Mouse (Mus musculus): ENCODE data around the gene Spry1. TPM values are rescaled to one million over a fixed set of nuclear protein-coding genes. Genes with fewer than 3 reads are reported as not detected.

The Spry1 gene
- polyA plus RNA-seq, 1 experiment from 2014 or later, result 18.5 TPM

DNA sequence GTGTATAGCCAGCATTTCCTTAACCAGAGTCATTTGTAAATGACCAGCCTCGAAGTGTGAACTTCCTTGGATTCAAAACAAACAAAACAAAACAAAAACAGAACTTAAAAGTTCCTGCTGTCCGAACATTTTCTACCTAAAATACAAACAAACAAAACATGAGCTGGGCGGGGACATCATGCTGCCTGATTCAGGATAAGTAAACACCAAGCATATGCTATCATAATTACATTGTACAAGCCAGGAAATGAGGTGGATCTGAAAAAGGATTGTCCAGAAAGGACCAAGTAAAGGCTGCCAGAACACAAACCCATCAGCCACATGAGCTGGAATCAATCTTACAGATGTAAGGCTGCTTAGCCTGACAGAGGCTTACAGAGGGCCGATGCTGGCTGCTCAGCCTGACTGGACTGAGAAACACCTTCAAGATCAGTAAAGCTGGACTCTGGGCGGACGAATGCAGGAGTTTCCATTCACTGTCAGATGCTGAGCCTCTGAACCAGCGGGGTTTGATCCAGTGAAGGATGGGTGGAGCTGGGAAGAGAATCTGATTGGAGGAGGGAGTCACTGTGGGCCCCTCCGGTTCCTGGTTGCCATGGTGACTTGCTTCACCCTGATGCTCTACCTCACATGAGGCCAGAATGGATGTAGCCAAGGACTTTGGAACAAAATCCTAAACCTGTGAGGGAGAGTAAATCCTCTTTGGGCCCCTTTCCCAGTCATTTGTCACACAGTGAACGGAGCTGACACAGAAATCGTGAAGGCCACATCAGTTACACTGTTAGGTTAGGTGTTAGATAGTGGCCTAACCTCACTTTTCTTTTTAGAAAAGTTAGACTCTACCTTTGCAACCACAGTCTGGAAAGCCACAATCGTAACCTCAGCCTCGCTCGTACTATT is 34.5 kb upstream of the Spry1 start:
- Histone ChIP-seq H3K27me3 (replicated peaks; ENCODE audit: control insufficient read depth, insufficient read depth, low read length) (no peaks in the 10 kb centered on the region), H3K9me3 (ENCODE audit: control insufficient read depth, low read length) (peaks cover 4% of the 10 kb centered on the region; the same call in 1 of the 2 replicates), H3K4me1 (replicated peaks; ENCODE audit: control insufficient read depth, insufficient read depth, low read length) (no peaks in the 10 kb centered on the region), H3K9ac (ENCODE audit: low read length) (no peak overlapping the region), H3K4me3 (ENCODE audit: low read depth, low read length) (no peak overlapping the region), H3K27ac (ENCODE audit: low read depth) (no peak overlapping the region), H3K4me2 (ENCODE audit: low read length) (no peak overlapping the region), H3K36me3 (ENCODE audit: control insufficient read depth, insufficient read depth, low read length) (no peaks in the 10 kb centered on the region)
- ATAC-seq (replicated peaks; ENCODE audit: low FRiP score, low TSS enrichment, low read depth) (no peak), DNase-seq (ENCODE audit: low spot score) (no peak)
- WGBS, result 62% methylated on average over 13 of the region's 13 CpGs

DNA sequence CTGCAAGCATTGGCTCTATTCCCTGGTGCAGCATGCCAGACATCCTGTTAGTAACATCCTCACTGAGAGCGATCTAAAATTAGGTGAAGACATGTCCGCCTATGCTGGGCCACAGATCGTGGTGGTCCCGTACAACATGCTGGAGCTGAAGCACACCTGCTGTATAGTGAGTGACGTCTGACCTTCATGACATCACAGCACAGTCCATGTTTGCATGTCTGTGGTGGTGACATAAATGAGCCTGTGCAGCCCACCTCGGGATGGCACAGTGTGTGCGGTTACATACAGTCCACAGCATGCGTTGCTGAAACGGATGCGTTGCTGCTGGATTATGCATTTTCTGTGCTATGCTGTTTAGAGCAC is 33.9 kb upstream of the Spry1 start:
- no peak overlapping the region for H3K4me3 ChIP-seq (ENCODE audit: low read depth, low read length)
- ATAC-seq (replicated peaks; ENCODE audit: low FRiP score, low TSS enrichment, low read depth) (no peak), DNase-seq (ENCODE audit: low spot score) (no peak)
- H3K36me3 ChIP-seq (ENCODE audit: control insufficient read depth, insufficient read depth, low read length), result no peaks in the 10 kb centered on the region
- H3K27me3 ChIP-seq (replicated peaks; ENCODE audit: control insufficient read depth, insufficient read depth, low read length), result no peaks in the 10 kb centered on the region
- H3K9me3 ChIP-seq (ENCODE audit: control insufficient read depth, low read length), result peaks cover 4% of the 10 kb centered on the region; the same call in 1 of the 2 replicates
- H3K4me2 ChIP-seq (ENCODE audit: low read length), result no peak overlapping the region
- 82% methylated on average over 10 of the region's 10 CpGs for WGBS
- no peaks in the 10 kb centered on the region for H3K4me1 ChIP-seq (replicated peaks; ENCODE audit: control insufficient read depth, insufficient read depth, low read length)
- no peak overlapping the region for H3K9ac ChIP-seq (ENCODE audit: low read length)
- H3K27ac ChIP-seq (ENCODE audit: low read depth), result no peak overlapping the region

DNA sequence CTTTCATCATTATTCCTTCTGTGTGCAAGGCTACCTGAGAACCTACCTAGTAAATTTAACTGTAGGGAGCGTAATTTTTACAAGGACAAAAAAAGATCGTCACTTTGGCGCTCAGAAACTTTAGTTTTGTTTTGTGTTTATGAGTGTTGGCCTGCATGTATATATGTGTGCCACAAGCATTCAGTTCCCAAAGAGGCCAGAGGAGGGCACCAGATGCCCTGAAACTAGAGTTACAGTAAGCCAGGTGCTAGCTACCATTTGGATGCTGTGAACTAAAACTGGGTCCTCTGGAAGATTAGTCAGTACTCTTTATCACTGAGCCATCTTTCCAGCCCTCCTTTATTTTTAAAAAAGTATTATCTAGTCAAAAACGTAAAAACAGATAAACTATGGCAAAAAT is 30.8 kb upstream of the Spry1 start:
- ATAC-seq (replicated peaks; ENCODE audit: low FRiP score, low TSS enrichment, low read depth), result no peak
- 96% methylated on average over 4 of the region's 4 CpGs for WGBS

DNA sequence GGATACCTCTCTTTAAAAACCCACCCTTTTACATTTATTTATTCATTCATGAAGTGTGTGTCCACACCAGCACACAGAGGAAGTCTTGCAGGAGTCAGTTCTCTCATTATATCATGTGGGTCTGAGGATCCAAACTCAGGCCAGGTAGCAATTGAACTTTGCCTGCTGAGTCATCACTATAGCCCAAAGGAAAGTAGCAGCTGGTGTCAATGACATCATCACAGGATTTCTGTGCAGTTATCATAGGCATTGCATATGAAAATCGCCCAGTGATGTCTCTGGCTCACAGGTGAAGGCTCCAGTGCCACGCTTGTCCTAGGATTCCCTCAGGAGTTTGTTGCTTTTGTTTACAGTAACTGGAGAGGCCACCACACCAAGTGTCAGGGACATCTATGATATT is 29.1 kb upstream of the Spry1 start:
- Histone ChIP-seq H3K4me3 (ENCODE audit: low read depth, low read length) (no peak overlapping the region), H3K9me3 (ENCODE audit: control insufficient read depth, low read length) (peaks cover 4% of the 10 kb centered on the region; the same call in 1 of the 2 replicates), H3K9ac (ENCODE audit: low read length) (no peak overlapping the region), H3K4me2 (ENCODE audit: low read length) (no peak overlapping the region), H3K36me3 (ENCODE audit: control insufficient read depth, insufficient read depth, low read length) (no peaks in the 10 kb centered on the region), H3K27me3 (replicated peaks; ENCODE audit: control insufficient read depth, insufficient read depth, low read length) (no peaks in the 10 kb centered on the region), H3K4me1 (replicated peaks; ENCODE audit: control insufficient read depth, insufficient read depth, low read length) (no peaks in the 10 kb centered on the region), H3K27ac (ENCODE audit: low read depth) (no peak overlapping the region)
- ATAC-seq (replicated peaks; ENCODE audit: low FRiP score, low TSS enrichment, low read depth), result no peak
- 87% methylated on average over 2 of the region's 2 CpGs for WGBS
- no peak for DNase-seq (ENCODE audit: low spot score)

More for the DNA sequence above, 30.8 kb upstream of the Spry1 start:
- Histone ChIP-seq H3K27ac (ENCODE audit: low read depth) (no peak overlapping the region), H3K9me3 (ENCODE audit: control insufficient read depth, low read length) (peaks cover 4% of the 10 kb centered on the region; the same call in 1 of the 2 replicates), H3K9ac (ENCODE audit: low read length) (no peak overlapping the region), H3K4me3 (ENCODE audit: low read depth, low read length) (no peak overlapping the region), H3K4me1 (replicated peaks; ENCODE audit: control insufficient read depth, insufficient read depth, low read length) (no peaks in the 10 kb centered on the region), H3K4me2 (ENCODE audit: low read length) (no peak overlapping the region), H3K27me3 (replicated peaks; ENCODE audit: control insufficient read depth, insufficient read depth, low read length) (no peaks in the 10 kb centered on the region), H3K36me3 (ENCODE audit: control insufficient read depth, insufficient read depth, low read length) (no peaks in the 10 kb centered on the region)
- DNase-seq (ENCODE audit: low spot score), result no peak

DNA sequence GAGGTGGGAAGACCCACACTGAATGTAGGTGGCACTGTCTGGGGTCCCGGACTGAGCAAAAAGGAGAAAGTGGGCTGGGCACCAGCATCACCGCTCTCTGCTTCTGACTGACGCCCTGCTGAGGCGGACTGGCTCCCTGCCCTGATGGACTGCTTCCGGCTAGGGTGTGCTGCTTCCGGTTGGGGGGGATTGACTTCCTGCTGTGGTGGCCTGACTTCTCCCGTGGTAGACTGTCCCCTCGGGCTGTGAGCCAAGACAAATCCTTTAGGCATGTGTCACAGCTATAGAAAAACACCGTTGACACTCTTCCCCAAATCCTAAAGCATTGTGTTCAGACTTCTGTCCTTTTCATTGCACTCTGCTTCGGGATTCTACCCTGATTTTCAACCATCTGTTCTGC is 26.0 kb upstream of the Spry1 start:
- no peak for DNase-seq (ENCODE audit: low spot score)

DNA sequence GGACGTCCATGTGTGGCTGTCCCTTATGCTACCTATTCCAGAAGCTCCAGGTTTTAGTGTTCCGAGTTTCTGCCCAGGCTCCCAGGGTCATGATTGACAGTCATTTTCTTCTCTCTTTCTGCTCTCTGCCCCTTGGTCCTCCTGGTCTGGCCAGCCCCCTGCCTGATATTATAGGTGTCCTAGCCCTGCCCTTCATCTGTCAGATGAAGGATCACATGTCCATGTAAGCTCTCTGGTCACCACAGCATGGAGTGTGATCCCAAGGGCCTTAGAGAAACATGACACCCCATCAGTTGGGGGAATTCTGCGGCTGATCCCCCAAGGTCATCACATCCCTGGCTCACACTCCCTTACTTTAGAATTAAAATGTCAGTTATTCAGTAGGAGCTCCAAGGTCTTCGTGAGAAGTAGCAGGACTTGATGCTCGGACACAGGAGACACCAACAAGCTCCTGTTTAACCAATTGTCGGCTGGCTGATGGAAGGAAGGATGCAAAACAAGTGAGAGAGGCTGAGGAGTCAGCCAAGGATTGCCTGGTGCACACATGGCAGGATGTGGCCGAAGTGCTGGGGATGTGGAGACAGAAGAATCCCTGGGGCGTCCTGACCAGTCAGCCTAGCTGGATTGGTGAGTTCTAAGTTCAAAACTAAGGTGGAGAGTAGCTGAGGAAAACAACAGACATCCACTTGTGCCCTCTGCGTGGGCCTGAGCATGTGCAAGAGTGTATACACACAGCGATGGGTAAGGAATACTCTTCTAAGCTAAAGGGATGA is 24.7 kb upstream of the Spry1 start:
- no peaks in the 10 kb centered on the region for H3K36me3 ChIP-seq (ENCODE audit: control insufficient read depth, insufficient read depth, low read length)
- no peak overlapping the region for H3K9ac ChIP-seq (ENCODE audit: low read length)
- H3K27ac ChIP-seq (ENCODE audit: low read depth), result no peak overlapping the region
- H3K27me3 ChIP-seq (replicated peaks; ENCODE audit: control insufficient read depth, insufficient read depth, low read length), result no peaks in the 10 kb centered on the region
- WGBS, result 81% methylated on average over 10 of the region's 10 CpGs
- no peak for DNase-seq (ENCODE audit: low spot score)
- H3K4me3 ChIP-seq (ENCODE audit: low read depth, low read length), result no peak overlapping the region
- no peaks in the 10 kb centered on the region for H3K4me1 ChIP-seq (replicated peaks; ENCODE audit: control insufficient read depth, insufficient read depth, low read length)
- no peak for ATAC-seq (replicated peaks; ENCODE audit: low FRiP score, low TSS enrichment, low read depth)
- no peaks in the 10 kb centered on the region for H3K9me3 ChIP-seq (ENCODE audit: control insufficient read depth, low read length)
- H3K4me2 ChIP-seq (ENCODE audit: low read length), result no peak overlapping the region

More for the DNA sequence above, 26.0 kb upstream of the Spry1 start:
- no peaks in the 10 kb centered on the region for H3K36me3 ChIP-seq (ENCODE audit: control insufficient read depth, insufficient read depth, low read length)
- no peak overlapping the region for H3K9ac ChIP-seq (ENCODE audit: low read length)
- no peak overlapping the region for H3K4me2 ChIP-seq (ENCODE audit: low read length)
- no peaks in the 10 kb centered on the region for H3K27me3 ChIP-seq (replicated peaks; ENCODE audit: control insufficient read depth, insufficient read depth, low read length)
- H3K9me3 ChIP-seq (ENCODE audit: control insufficient read depth, low read length), result no peaks in the 10 kb centered on the region
- no peak for ATAC-seq (replicated peaks; ENCODE audit: low FRiP score, low TSS enrichment, low read depth)
- no peaks in the 10 kb centered on the region for H3K4me1 ChIP-seq (replicated peaks; ENCODE audit: control insufficient read depth, insufficient read depth, low read length)
- 74% methylated on average over 10 of the region's 10 CpGs for WGBS
- H3K4me3 ChIP-seq (ENCODE audit: low read depth, low read length), result no peak overlapping the region
- H3K27ac ChIP-seq (ENCODE audit: low read depth), result no peak overlapping the region

DNA sequence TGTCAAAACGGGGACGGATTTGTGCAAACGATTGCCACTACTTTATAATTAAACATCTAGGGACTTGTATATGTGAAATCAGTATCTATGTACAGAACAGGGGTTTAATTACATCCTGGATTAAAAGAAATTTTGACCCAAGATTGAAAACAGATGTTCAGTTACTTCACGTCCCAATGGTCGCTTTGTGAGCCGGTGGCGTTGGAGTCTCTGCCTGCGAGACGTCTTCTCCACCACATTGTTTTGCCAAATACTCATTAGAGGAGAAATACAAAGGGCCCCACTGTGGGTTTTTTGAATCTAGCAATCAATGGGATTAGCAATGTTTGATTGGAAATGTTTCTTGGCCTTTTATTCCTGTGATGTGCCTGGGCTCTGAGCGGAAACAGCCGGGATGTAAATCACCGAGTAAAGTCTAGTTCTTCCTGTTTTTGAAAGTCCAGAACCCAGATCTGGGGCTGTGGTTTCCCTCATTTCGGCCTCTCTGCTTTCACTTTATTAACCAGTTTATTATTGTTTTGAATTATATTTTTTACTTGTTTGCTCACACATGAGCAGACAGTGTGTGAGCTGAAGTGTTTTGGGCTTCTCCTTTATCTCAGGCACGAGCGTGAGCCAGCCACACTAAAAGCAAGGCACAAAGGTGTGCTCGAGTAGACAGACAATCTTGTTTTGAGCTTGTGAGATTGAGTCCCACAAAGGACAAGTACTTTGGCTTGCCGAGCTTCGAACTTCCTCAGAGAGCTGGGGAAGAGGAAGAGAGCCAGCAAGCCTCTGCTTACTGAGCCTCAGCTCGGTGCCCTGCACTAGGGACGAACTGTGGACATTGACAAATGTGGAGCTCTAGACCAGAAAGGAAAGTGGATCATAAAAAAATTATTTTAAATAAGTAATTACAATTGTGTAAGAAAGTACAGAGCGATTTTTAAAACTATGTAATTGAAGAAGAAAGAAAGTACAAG is 22.9 kb upstream of the Spry1 start:
- H3K4me3 ChIP-seq (ENCODE audit: low read depth, low read length), result no peak overlapping the region
- H3K9ac ChIP-seq (ENCODE audit: low read length), result no peak overlapping the region
- H3K27ac ChIP-seq (ENCODE audit: low read depth), result no peak overlapping the region
- no peak for DNase-seq (ENCODE audit: low spot score)
- H3K4me2 ChIP-seq (ENCODE audit: low read length), result no peak overlapping the region
- no peaks in the 10 kb centered on the region for H3K4me1 ChIP-seq (replicated peaks; ENCODE audit: control insufficient read depth, insufficient read depth, low read length)
- H3K27me3 ChIP-seq (replicated peaks; ENCODE audit: control insufficient read depth, insufficient read depth, low read length), result no peaks in the 10 kb centered on the region
- H3K9me3 ChIP-seq (ENCODE audit: control insufficient read depth, low read length), result no peaks in the 10 kb centered on the region
- H3K36me3 ChIP-seq (ENCODE audit: control insufficient read depth, insufficient read depth, low read length), result no peaks in the 10 kb centered on the region
- ATAC-seq (replicated peaks; ENCODE audit: low FRiP score, low TSS enrichment, low read depth), result no peak
- WGBS, result 76% methylated on average over 21 of the region's 21 CpGs

DNA sequence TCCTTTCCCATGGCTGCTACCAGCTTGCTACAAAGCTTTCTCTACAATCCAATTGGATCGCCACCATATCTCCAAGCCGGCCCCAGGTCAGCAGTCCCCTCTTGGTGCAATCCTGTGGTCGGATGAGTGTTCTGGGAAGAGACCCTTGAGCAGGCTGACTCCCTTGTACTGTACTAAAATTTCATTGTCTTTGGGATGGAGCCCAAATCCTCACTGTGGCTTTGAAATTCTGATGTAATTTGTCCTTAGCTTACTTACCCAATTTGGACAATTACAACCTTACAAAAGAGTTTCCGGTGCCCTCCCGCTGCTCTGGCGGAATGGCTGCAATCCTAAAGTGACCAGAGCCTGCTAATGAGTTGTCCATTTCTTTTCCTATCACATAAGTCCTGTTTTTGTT is 7.5 kb upstream of the Spry1 start:
- Histone ChIP-seq H3K27ac (ENCODE audit: low read depth) (no peak overlapping the region), H3K4me2 (ENCODE audit: low read length) (no peak overlapping the region), H3K27me3 (replicated peaks; ENCODE audit: control insufficient read depth, insufficient read depth, low read length) (no peaks in the 10 kb centered on the region), H3K9ac (ENCODE audit: low read length) (no peak overlapping the region), H3K4me1 (replicated peaks; ENCODE audit: control insufficient read depth, insufficient read depth, low read length) (no peaks in the 10 kb centered on the region), H3K9me3 (ENCODE audit: control insufficient read depth, low read length) (no peaks in the 10 kb centered on the region), H3K4me3 (ENCODE audit: low read depth, low read length) (no peak overlapping the region), H3K36me3 (ENCODE audit: control insufficient read depth, insufficient read depth, low read length) (no peaks in the 10 kb centered on the region)
- 95% methylated on average over 6 of the region's 6 CpGs for WGBS
- DNase-seq (ENCODE audit: low spot score) (peak; percentile 9), ATAC-seq (replicated peaks; ENCODE audit: low FRiP score, low TSS enrichment, low read depth) (no peak)

All from intestine, embryonic 14.5 days (tissue).